Mouse (Mus musculus) MEL (cell line): Measurements from ENCODE around the gene Gm7879. TPM values are rescaled to one million over a fixed set of nuclear protein-coding genes. Genes with fewer than 3 reads are reported as not detected.
A peak's percentile ranks its signal among the peaks of the same experiment; 100 is the strongest.

Experiments used
- DNase-seq: peaks from one replicate; pipeline ENCODE4 v3.0.0; 2011; ENCODE audit warnings: low read depth, low spot score
- H3K27ac ChIP-seq: 2 replicates; pipeline ENCODE4 v1.5.1; 2012; ENCODE audit warnings: low read depth, mild to moderate bottlenecking, control low read depth, low read length, moderate library complexity; ENCODE audit not compliant: control insufficient read depth
- H3K27me3 ChIP-seq, 2 experiments: fragments of 150-350 bp in 1 of 2; sonication (generic) in 1 of 2; 2 replicates each; pipeline ENCODE4 v1.6.1; 2012; ENCODE audit warnings: low read length in 2 of 2, mild to moderate bottlenecking in 2 of 2, improper control_type of control experiment in 1 of 2, moderate library complexity in 1 of 2; ENCODE audit not compliant: insufficient read depth in 2 of 2, control insufficient read depth in 1 of 2
- H3K36me3 ChIP-seq, 2 experiments: 2 replicates each; pipeline ENCODE4 v1.6.1; 2012 to 2014; ENCODE audit warnings: low read length in 2 of 2, improper control_type of control experiment in 1 of 2, inconsistent platforms in 1 of 2, mild to moderate bottlenecking in 1 of 2; ENCODE audit not compliant: insufficient read depth in 2 of 2, control insufficient read depth in 1 of 2
- H3K4me1 ChIP-seq, 2 experiments: fragments of 150-350 bp in 1 of 2; sonication (generic) in 1 of 2; 2 replicates each; pipeline ENCODE4 v1.6.1; 2012; ENCODE audit warnings: low read length in 2 of 2, improper control_type of control experiment in 1 of 2, mild to moderate bottlenecking in 1 of 2; ENCODE audit not compliant: insufficient read depth in 2 of 2, control insufficient read depth in 1 of 2
- H3K4me3 ChIP-seq, 2 experiments: fragments of 150-350 bp in 1 of 2; sonication (generic) in 1 of 2; 2 replicates each; pipeline ENCODE4 v1.5.1; 2012; ENCODE audit warnings: low read depth in 2 of 2, low read length in 2 of 2, mild to moderate bottlenecking in 2 of 2, moderate library complexity in 2 of 2, control low read depth in 1 of 2, improper control_type of control experiment in 1 of 2; ENCODE audit not compliant: control insufficient read depth in 1 of 2, insufficient read depth in 1 of 2
- H3K79me2 ChIP-seq: 2 replicates; pipeline ENCODE4 v1.6.1; 2012; ENCODE audit warnings: mild to moderate bottlenecking, low read length, moderate library complexity; ENCODE audit not compliant: control insufficient read depth, poor library complexity, insufficient read depth
- H3K9ac ChIP-seq: 2 replicates; pipeline ENCODE4 v1.6.1; 2012; ENCODE audit warnings: low read depth, mild to moderate bottlenecking, control low read depth, low read length, moderate library complexity; ENCODE audit not compliant: control insufficient read depth, poor library complexity, severe bottlenecking
- H3K9me3 ChIP-seq: fragments of 150-350 bp; sonication (generic); replicated peaks from 2 replicates; pipeline ENCODE4 v1.6.1; 2012; ENCODE audit warnings: mild to moderate bottlenecking, low read length, improper control_type of control experiment, moderate library complexity; ENCODE audit not compliant: insufficient read depth
- CHD1 ChIP-seq: IDR thresholded peaks from 2 replicates; pipeline ENCODE4 v1.6.1; 2012; ENCODE audit warnings: low read depth, mild to moderate bottlenecking, inconsistent platforms, low read length, improper control_type of control experiment
- CTCF ChIP-seq, 3 experiments: IDR thresholded peaks in 2 of 3; conservative IDR thresholded peaks in 1 of 3; 2 replicates each; pipeline ENCODE4 v1.5.1; 2011 to 2012; ENCODE audit warnings: low read length in 3 of 3, low read depth in 2 of 3, mild to moderate bottlenecking in 2 of 3, improper control_type of control experiment in 1 of 3, inconsistent platforms in 1 of 3, mixed read lengths in 1 of 3, moderate library complexity in 1 of 3; ENCODE audit not compliant: control insufficient read depth in 1 of 3, insufficient read depth in 1 of 3, poor library complexity in 1 of 3, severe bottlenecking in 1 of 3
- ETS1 ChIP-seq: IDR thresholded peaks from 2 replicates; pipeline ENCODE4 v1.6.1; 2012; ENCODE audit warnings: low read depth, mild to moderate bottlenecking, inconsistent platforms, low read length, improper control_type of control experiment, moderate library complexity
- GABPA ChIP-seq: IDR thresholded peaks from 2 replicates; pipeline ENCODE4 v1.6.1; 2012; ENCODE audit warnings: low read depth, mild to moderate bottlenecking, inconsistent platforms, low read length, improper control_type of control experiment, moderate library complexity
- GATA1 ChIP-seq: IDR thresholded peaks from 2 replicates; pipeline ENCODE4 v1.6.1; 2011; ENCODE audit warnings: low read depth, low read length, improper control_type of control experiment
- JUND ChIP-seq: IDR thresholded peaks from 2 replicates; pipeline ENCODE4 v1.6.1; 2011; ENCODE audit warnings: low read depth, mild to moderate bottlenecking, improper control_type of control experiment, low read length
- MAFK ChIP-seq: IDR thresholded peaks from 2 replicates; pipeline ENCODE4 v1.6.1; 2011; ENCODE audit warnings: low read depth, mild to moderate bottlenecking, low read length, improper control_type of control experiment, borderline replicate concordance
- MEF2A ChIP-seq: IDR thresholded peaks from 2 replicates; pipeline ENCODE4 v1.6.1; 2014; ENCODE audit warnings: low read depth, mild to moderate bottlenecking, inconsistent platforms, low read length, improper control_type of control experiment; ENCODE audit not compliant: poor library complexity, insufficient replicate concordance, severe bottlenecking; ENCODE audit errors: extremely low read depth
- MYB ChIP-seq: IDR thresholded peaks from 2 replicates; pipeline ENCODE4 v1.6.1; 2011; ENCODE audit warnings: mild to moderate bottlenecking, low read depth, low read length, improper control_type of control experiment
- MYC ChIP-seq: IDR thresholded peaks from 2 replicates; pipeline ENCODE4 v1.6.1; 2011; ENCODE audit warnings: low read depth, mild to moderate bottlenecking, low read length, improper control_type of control experiment, moderate library complexity
- NELFE ChIP-seq: IDR thresholded peaks from 2 replicates; pipeline ENCODE4 v1.6.1; 2011; ENCODE audit warnings: low read depth, low read length, improper control_type of control experiment
- NRF1 ChIP-seq: IDR thresholded peaks from 2 replicates; pipeline ENCODE4 v1.6.1; 2014; ENCODE audit warnings: low read depth, mild to moderate bottlenecking, inconsistent platforms, low read length, improper control_type of control experiment, moderate library complexity; ENCODE audit not compliant: poor library complexity, insufficient read depth, severe bottlenecking
- POLR2AphosphoS2 ChIP-seq: IDR thresholded peaks from 2 replicates; pipeline ENCODE4 v1.6.1; 2011; ENCODE audit warnings: low read length, improper control_type of control experiment
- RCOR1 ChIP-seq: IDR thresholded peaks from 2 replicates; pipeline ENCODE4 v1.6.1; 2012; ENCODE audit warnings: low read depth, mild to moderate bottlenecking, inconsistent platforms, low read length, improper control_type of control experiment
- SIN3A ChIP-seq: IDR thresholded peaks from 2 replicates; pipeline ENCODE4 v1.6.1; 2012; ENCODE audit warnings: low read length, improper control_type of control experiment, inconsistent platforms
- TAL1 ChIP-seq: IDR thresholded peaks from 2 replicates; pipeline ENCODE4 v1.6.1; 2012; ENCODE audit warnings: mild to moderate bottlenecking, inconsistent platforms, low read length, moderate library complexity, mixed read lengths
- USF1 ChIP-seq: IDR thresholded peaks from 2 replicates; pipeline ENCODE4 v1.6.1; 2014; ENCODE audit warnings: low read depth, mild to moderate bottlenecking, inconsistent platforms, low read length, improper control_type of control experiment, moderate library complexity
- polyA plus RNA-seq, 2 experiments: library from polyadenylated mRNA; stranded (reverse) in 1 of 2; unstranded in 1 of 2; fragments of >175 nt in 1 of 2; fragments of >200 nt in 1 of 2; gene quantifications; 2 replicates each; pipeline versions ENCODE4 v1.2.1 to v1.2.4; 2012; ENCODE audit warnings: low replicate concordance in 2 of 2, low read depth in 1 of 2; ENCODE audit not compliant: insufficient read length in 2 of 2, insufficient read depth in 1 of 2, missing spikeins in 1 of 2
- total RNA-seq: library from RNA; depleted of rRNA; stranded (reverse); fragments of 300-350 nt; gene quantifications from 2 replicates; pipeline ENCODE4 v1.2.3, GENCODE M21; 2012

Gm7879 gene
- total and polyA plus RNA-seq, 3 experiments = 3.0 TPM; not detected in 2

DNA sequence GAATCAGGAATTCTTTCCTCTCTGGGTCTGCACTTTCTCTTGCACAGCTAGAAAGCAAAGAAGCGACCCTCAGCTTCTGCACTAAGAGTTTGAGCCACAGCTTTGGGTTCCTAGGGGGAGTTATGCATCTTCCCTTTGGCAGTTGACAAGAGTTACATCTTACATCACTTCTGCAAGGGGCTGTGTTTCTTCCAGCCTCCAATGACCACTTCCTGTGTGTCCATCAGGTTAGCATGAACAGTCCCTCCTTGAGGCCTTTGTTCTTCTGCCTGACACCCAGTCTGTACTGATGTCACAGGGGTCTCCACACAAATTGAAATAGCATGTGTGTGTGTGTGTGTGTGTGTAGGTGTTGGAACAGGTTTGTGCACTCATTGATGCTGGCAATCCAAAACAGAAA, 40.3 kb upstream of the Gm7879 start:
- H3K4me3 ChIP-seq = no peak overlapping the region

DNA sequence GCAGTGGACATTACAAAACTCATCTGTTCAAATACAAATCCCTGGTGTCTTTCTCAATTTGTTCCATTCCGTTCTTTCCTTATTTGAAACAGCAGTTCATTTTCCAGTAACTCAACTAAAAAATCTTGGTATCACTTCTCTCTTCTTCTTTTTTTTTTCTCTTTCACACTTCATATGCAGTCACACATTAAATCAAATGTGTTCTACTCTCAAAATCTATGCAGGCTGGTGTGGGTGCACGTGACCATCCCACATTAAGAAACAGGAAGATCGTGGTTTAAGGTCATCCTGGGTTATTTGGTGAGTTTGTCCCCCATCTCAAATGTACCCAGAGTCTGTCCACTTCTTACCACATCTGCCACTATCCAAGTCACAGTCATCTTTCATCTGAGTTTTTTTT, 30.9 kb upstream of the Gm7879 start:
- H3K79me2 ChIP-seq = no peaks in the 10 kb centered on the region
- no peaks in the 10 kb centered on the region; a peak in 1 of 4 replicates for H3K27me3 ChIP-seq
- no peak overlapping the region for H3K4me3 ChIP-seq
- H3K27ac ChIP-seq = no peak overlapping the region
- no peaks in the 10 kb centered on the region for H3K36me3 ChIP-seq
- H3K9ac ChIP-seq = no peak overlapping the region
- DNase-seq = no peak
- H3K4me1 ChIP-seq = no peaks in the 10 kb centered on the region
- TF ChIP-seq TAL1 (no peak), NRF1 (no peak), SIN3A (no peak), USF1 (0 out of 2 replicates have a peak, but pooled peaks have one; percentile 42), GATA1 (no peak), NELFE (no peak)
- TF ChIP-seq, all 39 proteins: peak for 1
- H3K9me3 ChIP-seq = no peaks in the 10 kb centered on the region

More for the DNA sequence above, 40.3 kb upstream of the Gm7879 start:
- Histone ChIP-seq H3K9me3 (no peaks in the 10 kb centered on the region), H3K79me2 (no peaks in the 10 kb centered on the region), H3K27me3 (peaks cover 0 to 2% of the 10 kb centered on the region in 2 experiments; a peak in 2 of 4 replicates), H3K9ac (no peak overlapping the region), H3K27ac (no peak overlapping the region), H3K36me3 (no peaks in the 10 kb centered on the region), H3K4me1 (no peaks in the 10 kb centered on the region; a peak in 1 of 4 replicates)
- TF ChIP-seq ETS1 (no peak), JUND (no peak), MEF2A (no peak), CTCF (IDR thresholded peaks at IDR 0.05 in 2 of 3, conservative IDR thresholded peaks at IDR 0.05 in 1 of 3; ENCODE audit: control insufficient read depth in 1 of 3, insufficient read depth in 1 of 3, low read depth in 2 of 3, low read length in 3 of 3, poor library complexity in 1 of 3, severe bottlenecking in 1 of 3) (no peak), MAFK (no peak), RCOR1 (no peak), MYB (no peak), MYC (no peak), POLR2AphosphoS2 (no peak), CHD1 (no peak), TAL1 (no peak), GABPA (no peak)
- DNase-seq = no peak
